Mouse (Mus musculus) small intestine, adult 2 months (tissue): Measurements from ENCODE around the gene Atl3.

ENCODE experiments used
- CTCF ChIP-seq: fragments of 200-500 bp; IDR thresholded peaks from 2 replicates; pipeline ENCODE4 v1.5.1; 2012; ENCODE audit warnings: low read depth, mild to moderate bottlenecking, control low read depth, inconsistent platforms, low read length, moderate library complexity, mixed read lengths; ENCODE audit not compliant: insufficient replicate concordance, insufficient read length; ENCODE audit errors: extremely low read depth
- POLR2A ChIP-seq: fragments of 200-500 bp; IDR thresholded peaks from 2 replicates; pipeline ENCODE4 v1.6.1; 2012; ENCODE audit warnings: low read depth, mild to moderate bottlenecking, control low read depth, inconsistent platforms, low read length, moderate library complexity

DNA sequence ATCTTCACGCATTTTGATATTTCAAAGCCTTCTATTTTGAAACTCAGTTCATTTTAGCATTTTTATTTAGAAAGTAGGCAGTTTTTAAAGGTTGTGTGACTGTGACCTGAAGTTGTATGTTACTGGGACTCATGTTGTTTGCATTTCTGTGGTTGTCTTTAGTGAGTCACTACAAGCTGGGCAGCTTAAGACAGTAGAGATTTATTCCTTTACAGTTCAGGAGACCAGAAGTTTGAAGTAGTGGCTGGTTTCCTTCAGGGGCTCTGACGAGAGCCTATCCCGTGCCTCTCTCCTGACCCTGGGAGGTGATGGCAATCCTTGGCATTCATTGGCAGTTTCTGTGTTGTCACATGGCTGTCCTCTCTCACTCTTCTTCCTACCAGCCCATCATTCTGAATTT lies 31.0 kb downstream of the Atl3 start:
- no peak for TF ChIP-seq CTCF
- TF ChIP-seq POLR2A: no peak
